Mouse (Mus musculus) layer of hippocampus, postnatal 14 days (tissue): ENCODE measurements around the gene Dera. TPM values are rescaled to one million over a fixed set of nuclear protein-coding genes. Genes with fewer than 3 reads are reported as not detected.
A peak's percentile ranks its signal among the peaks of the same experiment; 100 is the strongest.
"Not testable (repeated sequence)": the region's sequence is repeated elsewhere in the genome, so short reads cannot be mapped to it uniquely, and the experiment has no call there.

ENCODE experiments used
- DNase-seq, 2 experiments: peaks; one replicate each; pipeline ENCODE4 v3.0.0; 2021 to 2022; ENCODE audit warnings: low spot score in 2 of 2, mixed read lengths in 1 of 2
- long read RNA-seq, 2 experiments: library from polyadenylated mRNA; stranded (forward); transcript quantifications; one replicate each; pipeline ENCODE4 v2.0.0; 2021
- total RNA-seq, 2 experiments: library from RNA; stranded (reverse); gene quantifications; 2 replicates each; pipeline ENCODE4 v1.2.3; 2021

The Dera gene
- 10 to 100 TPM; 10.7 TPM for total RNA-seq
- long read RNA-seq, experiment 1, transcript Dera-201 (9 exons, 1,729 nt): major isoform, 6 of 9 reads
- long read RNA-seq, experiment 1, partial matches to known transcripts: 0 of 9 reads
- long read RNA-seq, experiment 1, other reads (novel, unspliced or antisense): 3 of 9 reads
- long read RNA-seq, experiment 2, transcript Dera-201 (9 exons, 1,729 nt): major isoform, 6 of 9 reads
- long read RNA-seq, experiment 2, partial matches to known transcripts: 0 of 9 reads
- long read RNA-seq, experiment 2, other reads (novel, unspliced or antisense): 3 of 9 reads

- peak; percentile 46 to 49 for DNase-seq
These were observed at the start of gene Dera for GRCm38 (mm10) chr6:137754056-137754856. Gene Dera (plus strand): TSS chr6:137754546.

DNA sequence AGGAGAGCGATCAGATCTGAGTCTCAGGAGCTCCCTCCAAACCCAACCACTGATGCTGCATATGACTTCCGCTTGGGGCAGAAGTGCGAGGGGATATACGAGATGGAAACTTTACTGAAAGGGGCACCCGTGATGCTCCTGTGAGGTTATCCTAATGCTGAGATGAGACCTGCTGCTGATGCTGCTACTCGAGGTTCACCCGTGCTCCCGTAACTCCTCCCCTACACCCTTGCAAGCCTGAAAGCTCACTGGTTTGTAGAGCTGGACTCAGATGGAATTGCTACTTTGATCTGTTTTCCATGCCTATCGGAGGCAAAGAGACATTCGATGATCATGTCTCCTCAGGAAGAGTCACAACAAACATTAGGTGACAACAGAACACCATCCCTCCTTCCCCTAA lies 48.1 kb upstream of the Dera start:
- no peak for DNase-seq

DNA sequence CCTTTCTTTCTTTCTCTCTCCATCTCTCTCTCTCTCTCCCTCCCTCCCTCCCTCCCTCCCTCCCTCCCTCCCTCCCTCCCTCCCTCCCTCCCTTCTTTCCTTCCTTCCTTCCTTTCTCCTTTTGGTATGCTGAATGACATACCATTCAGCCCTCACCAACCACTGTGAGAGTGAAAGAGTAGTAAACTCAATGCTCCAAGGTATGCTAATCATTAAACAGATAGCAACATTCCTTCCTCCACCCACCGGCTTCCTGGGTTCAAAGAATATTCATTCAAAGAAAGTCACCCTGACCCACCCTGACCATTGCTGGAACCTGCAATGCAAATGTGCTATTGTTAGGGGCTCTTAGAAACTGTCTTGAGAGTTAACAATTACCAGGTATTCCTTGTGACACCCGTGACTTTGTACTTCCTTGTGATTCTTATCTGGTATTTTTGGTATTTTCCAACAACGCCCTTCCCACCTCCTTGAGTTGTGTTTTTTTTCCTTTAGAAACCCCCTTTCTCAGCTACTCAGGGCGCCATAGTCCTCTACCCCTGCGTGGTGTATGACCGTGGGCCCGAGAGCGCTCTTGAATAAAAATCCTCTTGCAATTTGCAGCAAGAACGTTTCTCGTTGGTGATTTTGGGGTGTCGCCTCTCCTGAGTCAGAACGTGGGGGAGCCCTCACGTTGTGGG lies 45.5 kb upstream of the Dera start:
- not testable (repeated sequence) for DNase-seq

DNA sequence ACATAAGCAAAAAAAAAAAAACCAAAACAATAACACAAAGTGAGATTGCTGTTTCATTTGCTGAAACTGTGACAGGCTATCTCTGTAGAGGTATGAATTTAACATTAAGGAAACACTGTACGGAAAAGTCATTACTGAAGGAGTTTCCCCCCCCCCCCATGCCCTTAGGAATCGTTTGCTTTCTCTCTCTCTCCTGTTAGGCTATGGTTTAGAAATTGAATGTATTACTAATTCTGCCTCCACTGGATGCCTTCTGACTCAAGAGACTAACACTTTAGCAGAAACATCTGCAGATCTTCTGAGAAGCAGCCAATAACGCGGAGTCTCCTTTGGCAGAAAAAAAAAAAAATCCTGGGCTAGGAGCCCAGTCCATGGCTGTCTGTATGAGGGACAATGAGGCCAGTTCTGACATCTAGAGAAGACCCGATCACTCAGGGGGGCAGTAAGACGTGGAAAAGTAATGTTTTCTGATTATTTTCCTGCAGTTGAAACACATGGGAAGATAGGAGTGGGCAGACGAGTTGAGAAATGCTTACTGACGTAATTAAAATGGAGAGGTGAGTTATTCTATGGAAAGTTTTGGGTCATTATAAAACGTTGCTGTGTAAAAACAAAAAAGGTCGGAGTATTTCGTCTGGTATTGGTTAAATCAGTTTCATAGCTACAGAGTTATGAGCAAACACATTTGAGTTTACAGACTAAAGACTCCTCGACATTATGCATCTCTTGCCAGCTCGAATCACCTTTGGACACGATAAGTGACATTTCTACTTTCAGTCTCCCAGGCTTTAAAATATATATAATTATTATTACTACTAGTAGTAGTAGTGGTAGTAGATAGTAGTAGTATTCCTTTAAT lies 43.9 kb upstream of the Dera start:
- no peak for DNase-seq

GRCm38 (mm10) chr6:137712654-137713309 lies 41.6 kb upstream of the Dera start:
- DNase-seq: peak; percentile 33 to 35

GRCm38 (mm10) chr6:137713310-137713664 lies 41.1 kb upstream of the Dera start:
- DNase-seq: peak in 1 of 2 experiments; percentile 49

DNA sequence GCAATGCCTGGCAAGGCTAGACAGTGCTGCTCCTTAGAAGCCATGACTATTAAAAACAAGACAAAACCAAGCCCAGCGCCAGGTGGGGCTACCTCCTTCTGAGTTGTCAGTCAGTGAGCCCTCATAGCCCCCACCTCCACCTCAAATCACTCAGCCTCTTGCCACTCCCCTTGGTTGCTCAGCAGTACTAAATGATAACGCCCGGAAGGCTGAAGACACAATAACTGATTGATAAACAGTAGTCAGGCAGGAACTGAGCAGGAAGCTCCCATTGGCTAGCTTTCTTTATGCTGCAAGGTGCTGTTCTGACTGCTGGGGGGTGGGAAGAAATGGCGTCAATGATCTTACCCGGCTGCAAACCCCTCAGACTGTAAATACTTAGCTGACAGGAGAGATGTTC lies 37.5 kb upstream of the Dera start:
- no peak for DNase-seq

- no peak for DNase-seq
These were observed 32.0 kb upstream of the Dera start for GRCm38 (mm10) chr6:137722220-137722931.

GRCm38 (mm10) chr6:137723898-137724297 lies 30.4 kb upstream of the Dera start:
- DNase-seq: peak in 1 of 2 experiments; percentile 78

GRCm38 (mm10) chr6:137734460-137734845 lies 19.9 kb upstream of the Dera start:
- DNase-seq: no peak

GRCm38 (mm10) chr6:137734846-137735609 lies 19.3 kb upstream of the Dera start, which contains the start of gene Strap:
Gene Strap (plus strand): TSS chr6:137735078.
- DNase-seq: peak; percentile 89 to 96

GRCm38 (mm10) chr6:137735671-137736238 lies 18.6 kb upstream of the Dera start:
- DNase-seq: no peak

DNA sequence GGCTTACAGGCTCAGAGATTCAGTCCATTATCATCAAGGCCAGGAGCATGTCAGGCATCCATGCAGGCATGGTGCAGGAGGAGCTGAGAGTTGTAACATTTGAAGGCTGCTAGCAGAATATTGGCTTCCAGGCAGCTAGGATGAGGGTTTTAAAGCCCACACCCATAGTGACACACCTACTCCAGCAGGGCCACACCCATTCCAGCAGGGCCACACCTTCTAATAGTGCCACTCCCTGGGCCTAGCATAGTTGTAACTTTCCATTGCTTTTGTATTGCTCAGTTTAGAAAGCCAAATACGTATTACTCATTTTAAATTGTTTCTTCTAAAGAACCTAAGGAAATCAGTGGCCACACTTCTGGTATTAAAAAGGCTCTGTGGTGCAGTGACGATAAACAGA lies 13.4 kb upstream of the Dera start:
- DNase-seq: no peak

DNA sequence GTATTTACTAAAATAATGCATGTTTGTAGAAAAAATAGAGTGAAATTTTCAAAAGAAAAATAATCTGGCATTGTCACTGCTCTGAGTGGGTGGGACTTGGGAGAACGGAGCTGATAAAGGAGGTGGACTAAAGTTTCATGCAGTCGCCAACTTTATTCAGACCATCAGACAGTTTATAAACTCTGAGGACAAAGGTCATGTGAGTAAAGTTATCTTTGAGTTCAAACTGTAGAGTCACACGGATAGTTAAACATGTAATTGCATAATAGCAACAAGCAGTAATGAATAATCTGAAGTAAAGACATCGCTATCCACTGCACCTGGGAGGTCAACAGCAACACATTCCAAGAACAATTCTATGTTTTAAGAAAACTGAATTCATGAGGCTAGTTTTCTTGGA lies 9.6 kb upstream of the Dera start:
- DNase-seq: no peak

DNA sequence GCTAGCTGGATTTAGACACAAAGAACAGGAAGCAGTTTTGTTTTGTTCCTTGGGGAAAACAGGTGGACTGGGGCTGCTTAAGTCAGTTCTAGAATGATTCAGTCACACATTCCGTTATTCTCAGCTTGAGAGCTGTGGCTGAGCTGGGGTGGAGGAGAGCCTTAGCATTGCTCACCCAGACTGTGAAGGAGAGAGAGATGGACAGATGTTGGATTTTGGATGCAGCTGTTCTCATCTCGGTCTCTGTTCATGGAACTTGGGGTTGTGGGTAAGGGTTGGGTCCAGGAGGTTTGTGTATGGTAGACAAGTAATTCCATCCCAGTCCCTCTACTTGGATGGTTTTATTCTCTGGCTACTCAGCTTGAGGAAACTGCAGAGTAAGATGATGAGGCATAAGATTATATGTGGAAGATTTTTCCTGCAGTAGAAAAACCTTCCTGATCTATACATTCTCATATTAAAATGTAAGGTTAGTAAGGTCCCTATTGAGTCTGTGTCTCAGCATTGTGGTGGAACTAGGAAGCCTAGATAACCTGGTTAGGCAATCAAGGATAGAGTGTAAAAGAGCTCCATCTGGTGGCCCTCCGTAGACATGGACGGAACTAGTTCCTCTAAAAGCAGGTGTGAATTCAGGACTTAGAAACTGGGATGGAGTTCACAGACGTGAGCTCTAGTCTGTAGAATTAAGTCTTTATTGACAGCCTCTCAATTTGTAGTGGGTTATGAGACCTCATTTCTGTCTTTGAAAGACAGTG lies 7.0 kb upstream of the Dera start:
- DNase-seq: no peak

GRCm38 (mm10) chr6:137751551-137752274 lies 2.6 kb upstream of the Dera start:
- no peak for DNase-seq

GRCm38 (mm10) chr6:137752275-137752655 lies 2.1 kb upstream of the Dera start:
- no peak for DNase-seq
